Mouse (Mus musculus) lung, postnatal 4 days (tissue): ENCODE data around the gene Txnrd2.

Source experiments
- DNase-seq, 2 experiments: peaks; one replicate each; pipeline ENCODE4 v3.0.0; 2021

Gene Txnrd2

GRCm38 (mm10) chr16:18418756-18419602 lies 7.2 kb upstream of the Txnrd2 start:
- DNase-seq, result no peak

- DNase-seq, result no peak
Observed at GRCm38 (mm10) chr16:18419603-18420026, 6.6 kb upstream of the Txnrd2 start.

GRCm38 (mm10) chr16:18420571-18420970 lies 5.6 kb upstream of the Txnrd2 start:
- no peak for DNase-seq

GRCm38 (mm10) chr16:18423203-18423914 lies 2.8 kb upstream of the Txnrd2 start:
- no peak for DNase-seq

GRCm38 (mm10) chr16:18423915-18424265 lies 2.3 kb upstream of the Txnrd2 start:
- no peak for DNase-seq

GRCm38 (mm10) chr16:18424364-18425045 lies 1.7 kb upstream of the Txnrd2 start:
- no peak for DNase-seq

GRCm38 (mm10) chr16:18425475-18426214 lies 539 bp upstream of the Txnrd2 start:
- DNase-seq, result no peak

- no peak for DNase-seq
Observed at GRCm38 (mm10) chr16:18426802-18427280, 657 bp downstream of the Txnrd2 start, which contains the start of gene Comt. Gene Comt, minus strand, starts transcription at chr16:18426852.

- DNase-seq, result peak in 1 of 2 experiments; percentile 47
Observed at GRCm38 (mm10) chr16:18428011-18428515, 1.9 kb downstream of the Txnrd2 start.

GRCm38 (mm10) chr16:18428516-18429042 lies 2.4 kb downstream of the Txnrd2 start:
- DNase-seq, result no peak

GRCm38 (mm10) chr16:18429641-18430040 lies 3.5 kb downstream of the Txnrd2 start:
- DNase-seq, result no peak

GRCm38 (mm10) chr16:18430641-18431212 lies 4.5 kb downstream of the Txnrd2 start:
- no peak for DNase-seq

- no peak for DNase-seq
Observed at GRCm38 (mm10) chr16:18433341-18433920, 7.2 kb downstream of the Txnrd2 start.

GRCm38 (mm10) chr16:18436128-18436527 lies 9.9 kb downstream of the Txnrd2 start:
- DNase-seq, result no peak

GRCm38 (mm10) chr16:18443385-18443841 lies 17.2 kb downstream of the Txnrd2 start:
- DNase-seq, result peak; percentile 87 to 94

GRCm38 (mm10) chr16:18447243-18447642 lies 21.1 kb downstream of the Txnrd2 start:
- DNase-seq, result no peak

- no peak for DNase-seq
Observed at GRCm38 (mm10) chr16:18448104-18448503, 21.9 kb downstream of the Txnrd2 start.

GRCm38 (mm10) chr16:18449005-18449404 lies 22.8 kb downstream of the Txnrd2 start:
- no peak for DNase-seq

- DNase-seq, result no peak
Observed at GRCm38 (mm10) chr16:18451486-18452181, 25.4 kb downstream of the Txnrd2 start.

- no peak for DNase-seq
Observed at GRCm38 (mm10) chr16:18452361-18452862, 26.2 kb downstream of the Txnrd2 start.
